Mouse (Mus musculus) megakaryocyte, embryonic 14.5 days (primary cell): ENCODE results near the gene Map4. TPM values are rescaled to one million over a fixed set of nuclear protein-coding genes. Genes with fewer than 3 reads are reported as not detected.

ENCODE experiments used
- H3K27me3 ChIP-seq: replicated peaks from 2 replicates; pipeline ENCODE3; 2012; ENCODE audit warnings: inconsistent platforms
- H3K36me3 ChIP-seq: replicated peaks from 2 replicates; pipeline ENCODE3; 2012; ENCODE audit warnings: low read length, inconsistent platforms, mixed read lengths
- H3K4me1 ChIP-seq: 2 replicates; pipeline ENCODE4 v1.6.1; 2012; ENCODE audit warnings: inconsistent platforms
- H3K4me3 ChIP-seq: replicated peaks from 2 replicates; pipeline ENCODE3; 2012; ENCODE audit warnings: moderate library complexity, mild to moderate bottlenecking, inconsistent platforms
- H3K9me3 ChIP-seq: 2 replicates; pipeline ENCODE4 v1.6.1; 2012; ENCODE audit warnings: inconsistent platforms
- FLI1 ChIP-seq: IDR thresholded peaks from 2 replicates; pipeline ENCODE4 v1.6.1; 2012; ENCODE audit warnings: low read length, inconsistent platforms, mixed read lengths
- GATA1 ChIP-seq: IDR thresholded peaks from 3 replicates; pipeline ENCODE4 v1.6.1; 2012; ENCODE audit warnings: mixed read lengths, low read length, inconsistent platforms, borderline replicate concordance
- polyA plus RNA-seq: library from polyadenylated mRNA; stranded (reverse); fragments of >175 nt; gene quantifications from 2 replicates; pipeline ENCODE4 v1.2.3, GENCODE M21; 2012; ENCODE audit warnings: low replicate concordance; ENCODE audit not compliant: insufficient read depth

The Map4 gene
- polyA plus RNA-seq, 1 experiment = 13.9 TPM

DNA sequence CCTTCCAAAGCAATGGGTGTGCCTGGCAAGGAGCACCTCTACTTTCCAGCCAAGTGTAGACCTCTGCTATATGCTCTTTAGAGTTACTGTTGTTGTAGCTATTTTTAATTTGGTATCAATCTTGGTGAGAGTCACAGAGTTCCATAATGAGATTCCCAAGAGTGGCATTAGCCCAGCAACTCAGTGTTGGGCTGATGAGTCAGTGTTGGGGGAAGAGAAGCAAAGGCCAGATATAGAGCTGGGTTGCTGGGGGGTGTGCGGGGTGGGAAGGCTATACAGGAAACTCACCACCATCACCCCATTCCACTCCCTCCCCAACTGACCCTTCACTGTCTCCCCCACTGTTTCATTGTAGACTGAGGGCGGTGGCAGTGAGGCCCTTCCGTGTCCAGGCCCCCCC is 149.8 kb downstream of the Map4 start:
- H3K9me3 ChIP-seq = no peaks in the 10 kb centered on the region
- peaks cover 50% of the 10 kb centered on the region for H3K36me3 ChIP-seq
- TF ChIP-seq GATA1 (no peak), FLI1 (no peak)
- peaks cover 11% of the 10 kb centered on the region for H3K27me3 ChIP-seq
- peaks cover 38% of the 10 kb centered on the region for H3K4me1 ChIP-seq
- peak overlapping the region; percentile 83 for H3K4me3 ChIP-seq

DNA sequence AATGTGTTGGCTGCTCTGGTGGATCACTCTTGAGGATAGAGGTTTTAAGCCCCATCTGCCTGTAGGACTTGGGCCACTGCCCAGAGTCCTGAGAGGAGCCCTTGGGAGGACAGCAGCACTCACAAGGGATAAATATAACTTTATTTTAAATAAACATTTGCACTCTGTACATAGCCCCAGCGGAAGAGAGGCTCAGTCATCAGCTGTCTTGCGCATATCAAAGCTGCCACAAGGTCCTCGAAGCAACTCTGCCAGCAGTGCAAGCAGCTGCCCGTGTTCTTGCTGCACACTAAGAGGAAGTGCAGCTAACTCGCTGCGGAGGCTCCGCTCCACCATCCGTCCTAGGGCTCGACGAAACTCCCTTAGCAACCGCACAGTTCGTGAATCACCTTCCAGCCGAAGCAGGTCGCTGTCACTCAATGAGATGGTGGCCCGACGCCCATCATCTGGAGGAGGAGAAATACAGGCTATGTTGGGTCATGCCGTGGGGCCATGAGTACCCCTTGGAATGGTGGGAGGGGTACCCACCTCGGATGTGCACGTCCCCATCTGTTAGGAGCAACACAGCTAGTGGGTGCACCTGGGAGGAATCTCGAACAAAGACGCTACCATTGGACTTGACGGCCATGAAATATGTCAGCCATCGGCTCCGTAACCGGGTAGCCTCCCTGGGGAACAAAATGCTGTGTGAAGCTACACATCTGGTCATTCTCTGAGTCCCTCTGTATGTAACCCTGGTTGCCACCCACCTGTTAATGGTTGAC is 153.1 kb downstream of the Map4 start:
- Histone ChIP-seq H3K4me1 (peaks cover 34% of the 10 kb centered on the region), H3K27me3 (peaks cover 3% of the 10 kb centered on the region), H3K9me3 (no peaks in the 10 kb centered on the region), H3K4me3 (peak overlapping the region; percentile 8), H3K36me3 (peaks cover 83% of the 10 kb centered on the region)
- TF ChIP-seq FLI1 = no peak

DNA sequence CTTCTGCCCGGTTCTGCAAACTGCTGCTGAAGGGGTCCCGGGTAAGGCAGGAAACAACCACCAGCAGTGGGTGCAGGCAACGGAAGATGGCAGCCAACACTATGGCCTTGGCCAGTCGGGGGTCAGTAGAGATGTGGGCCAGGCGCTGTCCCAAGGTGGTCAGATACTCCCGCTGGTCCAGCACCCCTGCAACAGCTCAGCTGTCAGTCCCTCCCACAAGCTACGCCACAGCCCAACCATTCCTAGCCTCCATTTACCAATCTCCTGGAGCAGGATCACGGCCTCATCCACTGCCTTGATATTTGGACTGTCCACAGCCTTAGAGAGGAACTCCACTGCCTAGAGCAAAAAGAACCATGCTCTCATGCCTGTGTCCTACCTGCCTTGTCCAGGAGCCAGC is 154.4 kb downstream of the Map4 start:
- Histone ChIP-seq H3K36me3 (peaks cover 86% of the 10 kb centered on the region), H3K27me3 (no peaks in the 10 kb centered on the region), H3K9me3 (no peaks in the 10 kb centered on the region), H3K4me3 (no peak overlapping the region), H3K4me1 (peaks cover 22% of the 10 kb centered on the region)
- TF ChIP-seq GATA1 = no peak
- no peak for TF ChIP-seq FLI1

DNA sequence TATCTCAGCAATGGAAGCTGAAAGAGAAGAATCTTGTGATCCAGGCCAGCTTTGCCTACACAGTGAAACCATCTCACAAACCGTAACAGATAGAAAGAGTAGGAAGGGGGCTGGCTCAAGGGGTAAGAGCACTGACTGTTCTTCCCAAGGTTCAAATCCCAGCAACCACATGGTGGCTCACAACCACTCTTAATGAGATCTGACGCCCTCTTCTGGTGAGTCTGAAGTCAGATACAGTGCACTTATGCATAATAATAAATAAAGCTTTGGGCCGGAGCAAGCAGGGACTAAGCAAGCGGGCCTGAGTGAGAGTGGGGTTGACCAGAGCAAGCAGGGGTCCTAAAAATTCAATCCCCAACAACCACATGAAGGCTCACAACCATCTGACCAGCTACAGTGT is 162.0 kb downstream of the Map4 start:
- no peak for TF ChIP-seq FLI1
- TF ChIP-seq GATA1 = no peak
- peaks cover 92% of the 10 kb centered on the region for H3K36me3 ChIP-seq
- no peaks in the 10 kb centered on the region for H3K9me3 ChIP-seq
- no peaks in the 10 kb centered on the region for H3K27me3 ChIP-seq
- no peaks in the 10 kb centered on the region for H3K4me1 ChIP-seq
- H3K4me3 ChIP-seq = no peak overlapping the region

DNA sequence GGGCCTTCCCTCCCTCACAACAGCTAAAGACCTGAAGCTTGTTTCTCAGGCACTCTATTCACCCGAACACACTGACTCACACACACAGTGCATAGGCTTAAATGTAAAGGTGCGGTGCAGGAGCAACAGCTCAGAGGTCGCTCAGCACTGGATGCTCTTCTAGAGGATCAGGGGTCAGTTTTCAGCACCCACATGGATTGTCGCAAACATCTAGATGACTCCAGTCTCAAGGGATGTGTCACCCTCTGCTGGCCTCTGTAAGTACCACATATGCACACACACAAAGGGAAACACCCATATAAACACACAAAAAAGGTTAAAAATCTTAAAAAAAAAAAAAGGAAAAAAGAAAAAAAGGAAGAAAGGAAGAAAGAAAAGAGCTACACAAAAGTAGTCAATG is 163.5 kb downstream of the Map4 start:
- peak overlapping the region; percentile 11 for H3K4me3 ChIP-seq
- H3K27me3 ChIP-seq = no peaks in the 10 kb centered on the region
- H3K36me3 ChIP-seq = peaks cover 90% of the 10 kb centered on the region
- no peak for TF ChIP-seq FLI1
- no peak for TF ChIP-seq GATA1
- no peaks in the 10 kb centered on the region for H3K9me3 ChIP-seq
- H3K4me1 ChIP-seq = peaks cover 3% of the 10 kb centered on the region; the same call in 1 of the 2 replicates

DNA sequence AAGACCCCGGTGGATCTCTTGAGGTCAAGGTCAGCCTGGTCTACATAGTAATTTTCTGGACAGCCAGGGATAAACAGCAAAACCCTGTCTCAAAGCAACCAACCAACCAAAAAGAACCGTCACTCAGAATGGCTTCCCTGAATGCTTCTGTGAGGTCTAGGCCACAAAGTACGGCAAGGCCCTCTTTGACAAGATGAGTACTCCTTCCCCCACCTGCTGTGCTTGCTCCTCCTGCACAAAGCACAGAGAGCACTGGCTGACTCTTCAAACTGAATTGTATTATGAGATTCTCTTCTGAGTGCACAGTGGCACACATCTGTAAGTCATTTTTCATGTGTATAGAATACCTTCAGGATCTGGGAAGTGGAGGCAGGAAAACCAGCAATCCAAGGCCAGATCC is 166.5 kb downstream of the Map4 start:
- TF ChIP-seq GATA1 = no peak
- no peak for TF ChIP-seq FLI1
- peaks cover 20% of the 10 kb centered on the region for H3K4me1 ChIP-seq
- H3K4me3 ChIP-seq = no peak overlapping the region
- H3K9me3 ChIP-seq = no peaks in the 10 kb centered on the region
- H3K27me3 ChIP-seq = no peaks in the 10 kb centered on the region
- peaks cover 68% of the 10 kb centered on the region for H3K36me3 ChIP-seq

DNA sequence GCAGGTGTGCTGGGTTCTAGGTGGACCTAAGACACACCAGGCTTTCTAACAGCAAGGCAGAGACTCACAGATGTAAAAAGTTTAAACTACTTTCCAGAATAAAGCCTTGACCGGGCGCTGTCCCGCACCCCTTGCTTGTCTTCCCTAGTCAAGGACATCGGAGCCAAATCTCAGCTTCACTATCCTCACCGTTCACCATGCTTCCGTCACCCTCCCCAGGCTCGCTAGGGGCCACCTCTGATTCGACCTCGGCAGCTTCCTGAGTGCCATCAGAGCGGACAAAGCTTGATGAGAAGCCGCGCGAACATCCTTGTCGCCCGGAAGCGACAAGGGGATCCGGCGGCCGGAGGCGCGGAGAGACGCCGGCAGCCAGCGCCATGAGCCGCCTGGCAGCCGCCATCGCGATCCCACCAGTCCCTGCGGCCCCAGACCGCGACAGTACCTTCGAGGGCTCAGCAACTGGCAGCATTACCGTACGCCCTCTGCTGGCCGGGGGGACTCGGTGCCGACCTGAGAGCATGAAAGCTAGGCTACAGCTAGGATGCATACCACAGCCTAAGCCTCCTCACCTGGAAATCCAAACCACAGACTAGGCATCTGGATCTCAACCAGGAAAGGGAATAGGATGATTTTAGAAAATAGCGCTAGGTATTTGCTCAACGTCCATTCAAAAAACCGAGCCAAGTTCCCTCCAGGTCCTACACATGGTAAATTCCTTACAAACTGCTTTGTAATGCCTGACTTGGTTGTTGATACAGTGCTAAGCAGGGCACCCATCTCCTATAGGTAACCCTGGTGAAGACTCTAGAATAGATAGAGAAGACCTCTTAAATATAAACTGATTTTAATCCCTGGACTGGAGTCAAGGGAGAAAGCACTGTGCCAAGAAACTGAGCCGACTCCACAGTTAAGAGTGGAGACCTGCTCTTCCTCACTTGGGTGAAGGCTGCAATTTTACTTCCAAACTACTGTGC is 169.7 kb downstream of the Map4 start:
- Histone ChIP-seq H3K4me3 (peak overlapping the region; percentile 95), H3K9me3 (no peaks in the 10 kb centered on the region), H3K36me3 (peaks cover 69% of the 10 kb centered on the region), H3K27me3 (no peaks in the 10 kb centered on the region), H3K4me1 (peaks cover 37% of the 10 kb centered on the region)
- TF ChIP-seq FLI1 (no peak), GATA1 (no peak)

DNA sequence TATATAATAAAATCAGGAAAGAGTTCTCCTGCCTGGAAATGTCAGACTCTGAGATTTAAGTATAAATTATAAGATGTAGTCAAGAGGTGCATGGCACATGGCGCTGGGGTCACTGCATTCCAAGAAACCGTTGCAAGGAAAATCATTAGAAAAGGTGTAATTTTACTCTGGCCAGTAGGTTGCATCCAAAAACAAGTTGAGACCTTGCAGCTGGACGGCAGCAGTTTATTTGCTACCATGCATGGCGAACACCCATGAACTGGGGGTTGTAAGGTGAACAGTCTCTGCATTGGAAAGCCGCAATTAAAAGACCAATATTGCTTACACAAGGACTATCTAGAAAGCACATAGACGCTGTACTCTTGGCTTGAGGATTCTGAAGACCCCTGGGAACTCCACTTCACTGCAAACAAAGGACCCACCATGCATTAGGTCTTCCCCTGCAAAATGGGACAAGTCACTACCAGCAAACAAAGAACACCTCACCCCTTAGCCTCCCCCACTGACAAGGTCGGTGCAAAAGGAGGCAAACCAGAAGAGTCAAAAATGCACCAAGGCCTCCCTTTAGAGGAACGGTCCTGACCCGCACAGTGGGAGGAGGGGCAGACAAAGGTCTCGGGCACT is 185.2 kb downstream of the Map4 start:
- peak overlapping the region; percentile 100 for H3K4me3 ChIP-seq
- H3K9me3 ChIP-seq = no peaks in the 10 kb centered on the region
- no peaks in the 10 kb centered on the region for H3K27me3 ChIP-seq
- TF ChIP-seq GATA1 (no peak), FLI1 (no peak)
- peaks cover 27% of the 10 kb centered on the region for H3K4me1 ChIP-seq
- H3K36me3 ChIP-seq = peaks cover 44% of the 10 kb centered on the region

DNA sequence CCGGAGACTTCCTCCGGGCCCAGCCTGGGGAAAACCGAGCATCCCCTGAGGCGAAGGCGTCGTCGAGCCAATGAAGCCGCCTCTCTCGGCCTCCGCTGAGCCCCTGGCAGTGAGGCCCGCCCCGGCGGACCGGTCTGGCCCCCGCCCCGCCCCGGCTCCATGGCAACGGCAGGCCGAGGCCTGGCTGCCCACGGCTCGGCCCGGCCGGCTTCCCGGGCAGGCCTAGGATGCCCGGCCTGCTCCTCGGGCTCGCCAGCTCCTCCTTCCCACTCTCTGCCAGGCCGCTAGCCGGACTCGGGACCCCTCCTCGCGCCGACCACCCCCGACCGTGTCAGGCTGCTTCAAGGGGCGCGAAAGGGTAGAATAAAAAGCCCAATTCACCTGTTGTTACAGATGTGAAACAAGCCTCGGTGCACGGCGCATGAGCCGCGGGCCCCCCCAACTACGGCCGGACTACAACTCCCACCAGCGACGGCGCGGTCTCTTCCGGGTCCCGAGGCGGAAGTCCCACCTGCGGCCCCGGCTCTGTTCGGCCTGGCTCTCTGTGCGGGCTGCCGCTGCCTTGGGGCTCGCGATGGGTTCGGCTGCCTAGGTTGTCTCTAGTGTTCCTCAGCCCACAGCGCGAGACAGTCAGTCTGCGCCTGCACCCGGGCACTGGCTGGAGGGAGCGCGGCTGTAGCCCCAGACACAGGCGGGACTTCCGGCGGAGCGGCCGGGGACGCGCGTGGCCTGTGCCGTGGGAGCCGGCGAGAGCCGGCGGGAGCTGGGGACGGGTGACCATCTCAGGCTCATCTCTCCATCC is 185.9 kb downstream of the Map4 start, which contains the start of gene Smarcc1:
TSS of gene Smarcc1 (plus strand) at position 732 of the 802 bp plus-strand sequence.
- Histone ChIP-seq H3K27me3 (no peaks in the 10 kb centered on the region), H3K4me3 (peak within 1 kb of the TSS; percentile 100), H3K4me1 (peaks cover 27% of the 10 kb centered on the region), H3K9me3 (no peaks in the 10 kb centered on the region), H3K36me3 (peaks cover 38% of the 10 kb centered on the region)
- TF ChIP-seq GATA1 = no peak
- 0 out of 2 replicates have a peak, but pooled peaks have one; percentile 14 for TF ChIP-seq FLI1
